Mouse (Mus musculus): ENCODE results near the gene Nudt10. TPM values are rescaled to one million over a fixed set of nuclear protein-coding genes. Genes with fewer than 3 reads are reported as not detected.

The Nudt10 gene
- polyA plus RNA-seq (2012; rRNA removed): 0.46 and 0.78 TPM in 2 replicates

DNA sequence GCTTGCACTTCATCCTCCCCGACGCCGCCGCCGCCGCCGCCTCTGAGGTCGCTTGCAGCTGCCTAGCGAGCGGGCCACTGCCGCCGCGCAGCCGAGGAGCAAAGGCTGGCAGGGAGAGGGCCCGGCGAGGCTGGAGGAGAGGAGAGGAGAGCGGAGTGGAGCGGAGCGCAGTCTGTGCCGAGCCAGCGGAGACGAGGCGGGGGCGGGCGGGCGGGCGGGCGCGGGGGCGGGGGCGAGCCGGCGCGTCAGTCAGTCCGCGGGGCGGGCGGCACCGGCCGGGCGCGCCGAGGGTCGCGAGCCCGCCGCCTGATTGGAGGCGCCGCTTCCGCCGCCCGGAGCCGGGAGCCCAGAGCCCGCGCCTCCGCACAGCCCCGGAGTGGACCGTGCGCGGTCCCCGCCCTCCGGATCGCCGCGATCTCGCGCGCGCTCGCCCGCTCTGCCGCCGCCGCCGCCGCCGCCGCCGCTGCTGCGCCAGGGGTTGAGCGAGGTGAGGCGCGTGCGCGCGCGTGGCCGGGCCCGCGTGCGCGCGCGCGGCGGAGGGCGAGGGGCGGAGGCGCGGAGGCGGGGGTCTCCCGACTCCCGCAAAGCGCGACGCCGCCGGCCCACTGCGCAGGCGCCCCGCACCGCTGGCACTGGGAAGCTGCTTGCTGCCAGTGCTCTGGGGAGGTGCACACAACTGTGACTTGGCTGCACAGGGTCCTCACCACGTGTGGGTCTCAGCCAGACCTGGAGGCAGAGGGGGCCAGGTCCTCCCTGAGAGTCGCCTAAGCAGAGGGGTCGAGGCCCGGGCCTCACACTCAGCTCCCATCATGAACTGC is at the start of gene Nudt10:
TSS of gene Nudt10 (minus strand) at position 193 of the 818 bp plus-strand sequence.

Other genes with a start within 250 kb of the Nudt10 start
- gene Nudt11, start 125.6 kb downstream of the Nudt10 start, polyA plus RNA-seq (2012; rRNA removed): 0.44 and 0.66 TPM in 2 replicates
- gene AU022751, start 89.6 kb downstream of the Nudt10 start, polyA plus RNA-seq (2012; rRNA removed): not detected in 2 replicates
- gene Bmp15, start 147.7 kb upstream of the Nudt10 start, polyA plus RNA-seq (2012; rRNA removed): not detected in 2 replicates
- 0.63 and 1.1 TPM in 2 replicates for gene Shroom4, start 226.8 kb upstream of the Nudt10 start, polyA plus RNA-seq (2012; rRNA removed)